Mouse (Mus musculus) limb, embryonic 12.5 days (tissue): Measurements from ENCODE around the gene Cep95. TPM values are rescaled to one million over a fixed set of nuclear protein-coding genes. Genes with fewer than 3 reads are reported as not detected.

Experiments used
- ATAC-seq: fragments of 200-750 bp; cut with Nextera tagmentation; 2 replicates; pipeline ENCODE4 v1.8.0; 2017; ENCODE audit warnings: low read depth, moderate TSS enrichment; ENCODE audit not compliant: insufficient number of reproducible peaks, insufficient read depth, low FRiP score, low TSS enrichment
- H3K27ac ChIP-seq: fragments of 300-500 bp; sonication (generic); 2 replicates; pipeline ENCODE4 v1.5.1; 2016; ENCODE audit warnings: mild to moderate bottlenecking, moderate library complexity
- H3K27me3 ChIP-seq: fragments of 300-500 bp; sonication (generic); 2 replicates; pipeline ENCODE4 v1.6.1; 2016; ENCODE audit warnings: mild to moderate bottlenecking, moderate library complexity
- H3K36me3 ChIP-seq: fragments of 300-500 bp; sonication (generic); 2 replicates; pipeline ENCODE4 v1.6.1; 2016; ENCODE audit warnings: mild to moderate bottlenecking, moderate library complexity
- H3K4me1 ChIP-seq: fragments of 300-500 bp; sonication (generic); replicated peaks from 2 replicates; pipeline ENCODE4 v1.6.1; 2016
- H3K4me2 ChIP-seq: fragments of 300-500 bp; sonication (generic); 2 replicates; pipeline ENCODE4 v1.6.1; 2016; ENCODE audit warnings: mild to moderate bottlenecking, moderate library complexity
- H3K4me3 ChIP-seq: fragments of 300-500 bp; sonication (generic); replicated peaks from 2 replicates; pipeline ENCODE4 v1.5.1; 2016; ENCODE audit warnings: mild to moderate bottlenecking
- H3K9ac ChIP-seq: fragments of 300-500 bp; sonication (generic); replicated peaks from 2 replicates; pipeline ENCODE4 v1.6.1; 2016; ENCODE audit warnings: mild to moderate bottlenecking, moderate library complexity
- H3K9me3 ChIP-seq: fragments of 300-500 bp; sonication (generic); 2 replicates; pipeline ENCODE4 v1.6.1; 2016; ENCODE audit warnings: mild to moderate bottlenecking, moderate library complexity
- WGBS: fragments of 180-500 bp; shearing (Covaris S2); methylation state at CpG from one replicate; pipeline ENCODE4 v1.1.7; 2016; 5-methylcytosine and 5-hydroxymethylcytosine counted together
- microRNA-seq: library from miRNA; unstranded; fragments of <30 nt; microRNA quantifications from one replicate; pipeline ENCODE4, GENCODE M21; 2017
- polyA plus RNA-seq: library from polyadenylated mRNA; unstranded; fragments of >200 nt; fragmentation: Nextera tagmentation; extraction: Ambion mirVana; gene quantifications from 2 replicates; pipeline ENCODE4 v1.2.1, GENCODE M21; 2016

Gene Cep95
- polyA plus RNA-seq, 1 experiment from 2014 or later, result 30.4 TPM

- Histone ChIP-seq H3K9me3 (no peaks in the 10 kb centered on the region), H3K27me3 (no peaks in the 10 kb centered on the region), H3K36me3 (peaks cover 80% of the 10 kb centered on the region), H3K27ac (no peak overlapping the region), H3K9ac (no peak overlapping the region), H3K4me1 (no peaks in the 10 kb centered on the region), H3K4me3 (no peak overlapping the region), H3K4me2 (no peak overlapping the region)
- WGBS, result 88% methylated on average over 10 of the region's 10 CpGs
- no peak for ATAC-seq
These were observed 35.4 kb downstream of the Cep95 start for GRCm38 (mm10) chr11:106824403-106824802.

- no peak for ATAC-seq
- Histone ChIP-seq H3K4me2 (no peak overlapping the region), H3K4me1 (no peaks in the 10 kb centered on the region), H3K4me3 (no peak overlapping the region), H3K27ac (no peak overlapping the region), H3K36me3 (peaks cover 82% of the 10 kb centered on the region), H3K27me3 (no peaks in the 10 kb centered on the region), H3K9me3 (no peaks in the 10 kb centered on the region), H3K9ac (no peak overlapping the region)
- WGBS, result 84% methylated on average over 7 of the region's 7 CpGs
These were observed 39.0 kb downstream of the Cep95 start for GRCm38 (mm10) chr11:106828079-106828478.

- no peak overlapping the region for H3K9ac ChIP-seq
- no peaks in the 10 kb centered on the region for H3K9me3 ChIP-seq
- H3K36me3 ChIP-seq, result peaks cover 79% of the 10 kb centered on the region
- no peak overlapping the region for H3K4me2 ChIP-seq
- no peaks in the 10 kb centered on the region for H3K27me3 ChIP-seq
- 91% methylated on average over 3 of the region's 3 CpGs for WGBS
- no peak overlapping the region for H3K27ac ChIP-seq
- H3K4me1 ChIP-seq, result no peaks in the 10 kb centered on the region
- no peak overlapping the region for H3K4me3 ChIP-seq
- ATAC-seq, result no peak
These were observed 53.0 kb downstream of the Cep95 start for GRCm38 (mm10) chr11:106842002-106842401.

GRCm38 (mm10) chr11:106851438-106851837 lies 62.4 kb downstream of the Cep95 start:
- H3K4me3 ChIP-seq, result no peak overlapping the region
- H3K4me1 ChIP-seq, result no peaks in the 10 kb centered on the region
- H3K27ac ChIP-seq, result no peak overlapping the region
- no peak overlapping the region for H3K9ac ChIP-seq
- H3K4me2 ChIP-seq, result no peak overlapping the region
- 67% methylated on average over 2 of the region's 2 CpGs for WGBS
- ATAC-seq, result no peak
- H3K36me3 ChIP-seq, result peaks cover 74% of the 10 kb centered on the region
- no peaks in the 10 kb centered on the region for H3K9me3 ChIP-seq
- H3K27me3 ChIP-seq, result no peaks in the 10 kb centered on the region

Small RNA genes within 50 kb of the gene (microRNA-seq; reads per million reads assigned to microRNA genes)
- not detected for gene Gm25994
- 9.8 reads per million, percentile 24 among the genes with 10 or more reads in this experiment for gene Mir3064

Other genes with a start within 250 kb of the Cep95 start
- 7.8 and 8.1 TPM in 2 replicates for gene Tex2, start 175.8 kb upstream of the Cep95 start, polyA plus RNA-seq
- gene Pecam1, start 38.6 kb upstream of the Cep95 start, polyA plus RNA-seq, result 23.6 and 27.0 TPM in 2 replicates
- gene Milr1, start 38.0 kb upstream of the Cep95 start, polyA plus RNA-seq, result 0.66 and 1.0 TPM in 2 replicates
- gene Polg2, start 9.7 kb upstream of the Cep95 start, polyA plus RNA-seq, result 14.8 and 15.0 TPM in 2 replicates
- 420 and 426 TPM in 2 replicates for gene Ddx5, start 67 bp upstream of the Cep95 start, polyA plus RNA-seq
- gene Smurf2, start 131.5 kb downstream of the Cep95 start, polyA plus RNA-seq, result 16.1 and 16.9 TPM in 2 replicates
- gene Kpna2, start 210.3 kb downstream of the Cep95 start, polyA plus RNA-seq, result 501 and 513 TPM in 2 replicates
- gene 1810010H24Rik, start 236.4 kb downstream of the Cep95 start, polyA plus RNA-seq, result 1.8 and 2.0 TPM in 2 replicates